Mouse (Mus musculus) stomach, embryonic 14.5 days (tissue): ENCODE measurements around the gene Agbl3. TPM values are rescaled to one million over a fixed set of nuclear protein-coding genes. Genes with fewer than 3 reads are reported as not detected.

ENCODE experiments used
- ATAC-seq: fragments of 200-750 bp; cut with Nextera tagmentation; 2 replicates; pipeline ENCODE4 v1.8.0; 2017; ENCODE audit warnings: low read depth, moderate TSS enrichment; ENCODE audit not compliant: insufficient number of reproducible peaks, insufficient read depth, low FRiP score
- H3K27ac ChIP-seq: fragments of 300-500 bp; sonication (generic); 2 replicates; pipeline ENCODE4 v1.5.1; 2014; ENCODE audit warnings: mild to moderate bottlenecking, low read length, moderate library complexity, mixed read lengths
- H3K27me3 ChIP-seq: fragments of 300-500 bp; sonication (generic); 2 replicates; pipeline ENCODE4 v1.6.1; 2014; ENCODE audit warnings: low read length, control low read depth, mixed read lengths; ENCODE audit not compliant: control insufficient read depth, insufficient read depth
- H3K36me3 ChIP-seq: fragments of 300-500 bp; sonication (generic); 2 replicates; pipeline ENCODE4 v1.6.1; 2014; ENCODE audit warnings: mild to moderate bottlenecking, control low read depth, low read length, moderate library complexity, mixed read lengths; ENCODE audit not compliant: control insufficient read depth, insufficient read depth
- H3K4me1 ChIP-seq: fragments of 300-500 bp; sonication (generic); 2 replicates; pipeline ENCODE4 v1.6.1; 2014; ENCODE audit warnings: low read length, control low read depth, mixed read lengths; ENCODE audit not compliant: control insufficient read depth, insufficient read depth
- H3K4me2 ChIP-seq: fragments of 300-500 bp; sonication (generic); replicated peaks from 2 replicates; pipeline ENCODE4 v1.6.1; 2014; ENCODE audit warnings: low read depth, low read length, control low read depth
- H3K4me3 ChIP-seq: fragments of 300-500 bp; sonication (generic); 2 replicates; pipeline ENCODE4 v1.5.1; 2014; ENCODE audit warnings: low read depth, low read length, control low read depth
- H3K9ac ChIP-seq: fragments of 300-500 bp; sonication (generic); replicated peaks from 2 replicates; pipeline ENCODE4 v1.6.1; 2014; ENCODE audit warnings: low read depth, mild to moderate bottlenecking, control low read depth, low read length, moderate library complexity, mixed read lengths
- H3K9me3 ChIP-seq: fragments of 300-500 bp; sonication (generic); 2 replicates; pipeline ENCODE4 v1.6.1; 2016; ENCODE audit warnings: low read depth, low read length, control low read depth; ENCODE audit not compliant: control insufficient read depth
- WGBS: fragments of 180-500 bp; shearing (Covaris S2); extraction: QIAGEN DNeasy Blood & Tissue Kit; methylation state at CpG from one replicate; pipeline ENCODE4 v1.1.7; 2014; 5-methylcytosine and 5-hydroxymethylcytosine counted together
- polyA plus RNA-seq: library from polyadenylated mRNA; unstranded; fragments of >200 nt; fragmentation: Nextera tagmentation; extraction: Ambion mirVana; gene quantifications from 2 replicates; pipeline ENCODE4 v1.2.1, GENCODE M21; 2014

The Agbl3 gene
- polyA plus RNA-seq, 1 experiment from 2014 or later: 8.5 TPM

DNA sequence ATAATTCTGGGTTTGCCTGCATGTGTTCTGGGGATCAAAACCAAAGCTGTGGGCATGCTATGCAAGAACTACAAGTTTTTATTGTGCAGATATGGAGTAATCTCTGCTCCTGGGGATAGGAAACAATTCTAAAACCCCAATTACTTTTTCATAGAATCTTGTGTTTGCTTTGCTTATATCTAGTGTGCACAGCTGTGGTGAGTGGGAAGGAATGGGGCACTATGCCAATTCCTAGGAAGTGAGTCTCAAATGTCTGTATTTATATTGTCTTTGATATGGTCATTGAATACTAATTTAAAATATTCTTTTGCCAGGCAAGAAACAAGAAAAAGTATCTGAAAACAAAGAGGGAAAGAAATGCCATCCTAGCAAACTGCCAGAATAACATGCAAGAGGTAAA lies 44.2 kb downstream of the Agbl3 start:
- H3K9me3 ChIP-seq: no peaks in the 10 kb centered on the region
- H3K36me3 ChIP-seq: no peaks in the 10 kb centered on the region
- no peak for ATAC-seq
- no peak overlapping the region for H3K4me3 ChIP-seq
- H3K27me3 ChIP-seq: no peaks in the 10 kb centered on the region
- H3K4me1 ChIP-seq: no peaks in the 10 kb centered on the region
- no peak overlapping the region for H3K4me2 ChIP-seq
- no peak overlapping the region for H3K27ac ChIP-seq
- no peak overlapping the region for H3K9ac ChIP-seq

GRCm38 (mm10) chr6:34832352-34832751 lies 52.1 kb downstream of the Agbl3 start:
- Histone ChIP-seq H3K4me2 (no peak overlapping the region), H3K9ac (no peak overlapping the region), H3K9me3 (no peaks in the 10 kb centered on the region), H3K27ac (no peak overlapping the region), H3K36me3 (no peaks in the 10 kb centered on the region), H3K4me1 (0 out of 2 replicates have a peak, but pooled peaks cover 3% of the 10 kb centered on the region), H3K27me3 (no peaks in the 10 kb centered on the region), H3K4me3 (no peak overlapping the region)
- WGBS: 92% methylated on average over 5 of the region's 5 CpGs
- ATAC-seq: no peak

DNA sequence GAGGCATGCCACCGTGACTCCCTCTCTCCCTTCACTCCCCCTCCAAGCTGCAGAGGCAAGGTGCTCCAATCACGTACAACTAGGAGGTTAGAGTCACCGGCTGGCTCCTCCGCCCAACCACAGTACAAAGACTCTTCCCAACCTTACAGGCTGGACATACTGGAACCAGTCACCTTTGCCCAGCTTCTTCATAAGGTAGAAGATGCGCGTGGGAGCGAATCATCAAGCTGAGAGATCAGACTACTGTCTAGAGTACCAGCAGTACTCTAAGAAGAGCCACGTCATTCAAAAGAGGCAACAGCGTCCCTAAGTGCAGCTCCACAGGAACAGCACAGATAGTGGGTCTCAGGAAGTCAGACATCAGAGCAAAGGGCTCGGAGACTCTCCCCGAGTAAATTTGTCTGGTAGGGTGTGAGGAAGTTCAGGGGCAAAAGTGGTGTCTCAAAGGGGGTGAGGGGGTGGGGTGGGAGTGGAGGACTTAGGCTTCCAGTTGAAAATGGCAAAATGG lies 81.4 kb downstream of the Agbl3 start:
- Histone ChIP-seq H3K9me3 (no peaks in the 10 kb centered on the region), H3K27me3 (no peaks in the 10 kb centered on the region), H3K9ac (no peak overlapping the region), H3K4me2 (no peak overlapping the region), H3K36me3 (no peaks in the 10 kb centered on the region), H3K4me1 (peaks cover 16% of the 10 kb centered on the region; the same call in 1 of the 2 replicates), H3K4me3 (no peak overlapping the region), H3K27ac (no peak overlapping the region)
- no peak for ATAC-seq
- 89% methylated on average over 11 of the region's 11 CpGs for WGBS

- H3K9me3 ChIP-seq: no peaks in the 10 kb centered on the region
- H3K27me3 ChIP-seq: no peaks in the 10 kb centered on the region
- H3K9ac ChIP-seq: no peak overlapping the region
- no peak overlapping the region for H3K27ac ChIP-seq
- no peaks in the 10 kb centered on the region for H3K36me3 ChIP-seq
- ATAC-seq: no peak
- peak overlapping the region; percentile 33 for H3K4me2 ChIP-seq
- H3K4me3 ChIP-seq: no peak overlapping the region
- 93% methylated on average over 6 of the region's 6 CpGs for WGBS
- H3K4me1 ChIP-seq: peaks cover 16% of the 10 kb centered on the region; the same call in 1 of the 2 replicates
Observed at GRCm38 (mm10) chr6:34862381-34862780, 82.1 kb downstream of the Agbl3 start.

GRCm38 (mm10) chr6:34862791-34863403 lies 82.7 kb downstream of the Agbl3 start, which contains the start of gene Tmem140:
Gene Tmem140, plus strand, starts transcription at chr6:34863146.
- no peaks in the 10 kb centered on the region for H3K9me3 ChIP-seq
- H3K27ac ChIP-seq: 0 out of 2 replicates have a peak within 1 kb of the TSS, but pooled peaks have one; percentile 12
- no peaks in the 10 kb centered on the region for H3K36me3 ChIP-seq
- H3K4me2 ChIP-seq: peak within 1 kb of the TSS; percentile 33
- WGBS: 27% methylated on average over 11 of the region's 11 CpGs
- H3K4me3 ChIP-seq: peak within 1 kb of the TSS; percentile 5; the same call in 1 of the 2 replicates
- peaks cover 16% of the 10 kb centered on the region; the same call in 1 of the 2 replicates for H3K4me1 ChIP-seq
- no peak for ATAC-seq
- H3K27me3 ChIP-seq: no peaks in the 10 kb centered on the region
- H3K9ac ChIP-seq: no peak within 1 kb of the TSS

GRCm38 (mm10) chr6:34863786-34864514 lies 83.7 kb downstream of the Agbl3 start:
- peaks cover 16% of the 10 kb centered on the region; the same call in 1 of the 2 replicates for H3K4me1 ChIP-seq
- no peak overlapping the region for H3K4me2 ChIP-seq
- H3K9ac ChIP-seq: no peak overlapping the region
- no peaks in the 10 kb centered on the region for H3K36me3 ChIP-seq
- H3K4me3 ChIP-seq: no peak overlapping the region
- H3K27me3 ChIP-seq: no peaks in the 10 kb centered on the region
- H3K9me3 ChIP-seq: no peaks in the 10 kb centered on the region
- H3K27ac ChIP-seq: no peak overlapping the region
- ATAC-seq: no peak
- 55% methylated on average over 9 of the region's 9 CpGs for WGBS

DNA sequence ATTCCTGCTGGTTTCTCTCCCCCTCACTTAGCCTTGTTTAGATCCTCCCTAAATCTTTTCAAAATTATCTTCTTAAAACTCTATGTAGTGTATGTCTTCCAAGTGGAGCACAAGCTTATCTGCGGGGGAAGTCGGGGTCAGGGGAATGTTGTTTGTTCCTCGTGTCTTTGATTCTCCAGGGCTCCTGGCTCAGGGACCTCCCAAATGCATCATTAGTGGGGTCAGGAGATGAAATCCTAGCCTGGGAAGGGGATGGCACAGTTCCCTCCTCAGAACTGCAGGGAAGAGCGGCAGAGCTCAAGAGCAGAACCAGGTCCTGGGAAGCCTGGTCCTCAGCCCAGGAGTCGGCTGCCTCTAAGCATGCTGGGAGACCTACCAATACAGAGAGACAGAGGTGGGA lies 85.0 kb downstream of the Agbl3 start:
- Histone ChIP-seq H3K4me2 (no peak overlapping the region), H3K27me3 (no peaks in the 10 kb centered on the region), H3K36me3 (no peaks in the 10 kb centered on the region), H3K4me3 (no peak overlapping the region), H3K9me3 (no peaks in the 10 kb centered on the region), H3K27ac (no peak overlapping the region; the same call in 1 of the 2 replicates), H3K4me1 (peaks cover 16% of the 10 kb centered on the region; the same call in 1 of the 2 replicates), H3K9ac (no peak overlapping the region)
- no peak for ATAC-seq
- 36% methylated on average over 5 of the region's 5 CpGs for WGBS

DNA sequence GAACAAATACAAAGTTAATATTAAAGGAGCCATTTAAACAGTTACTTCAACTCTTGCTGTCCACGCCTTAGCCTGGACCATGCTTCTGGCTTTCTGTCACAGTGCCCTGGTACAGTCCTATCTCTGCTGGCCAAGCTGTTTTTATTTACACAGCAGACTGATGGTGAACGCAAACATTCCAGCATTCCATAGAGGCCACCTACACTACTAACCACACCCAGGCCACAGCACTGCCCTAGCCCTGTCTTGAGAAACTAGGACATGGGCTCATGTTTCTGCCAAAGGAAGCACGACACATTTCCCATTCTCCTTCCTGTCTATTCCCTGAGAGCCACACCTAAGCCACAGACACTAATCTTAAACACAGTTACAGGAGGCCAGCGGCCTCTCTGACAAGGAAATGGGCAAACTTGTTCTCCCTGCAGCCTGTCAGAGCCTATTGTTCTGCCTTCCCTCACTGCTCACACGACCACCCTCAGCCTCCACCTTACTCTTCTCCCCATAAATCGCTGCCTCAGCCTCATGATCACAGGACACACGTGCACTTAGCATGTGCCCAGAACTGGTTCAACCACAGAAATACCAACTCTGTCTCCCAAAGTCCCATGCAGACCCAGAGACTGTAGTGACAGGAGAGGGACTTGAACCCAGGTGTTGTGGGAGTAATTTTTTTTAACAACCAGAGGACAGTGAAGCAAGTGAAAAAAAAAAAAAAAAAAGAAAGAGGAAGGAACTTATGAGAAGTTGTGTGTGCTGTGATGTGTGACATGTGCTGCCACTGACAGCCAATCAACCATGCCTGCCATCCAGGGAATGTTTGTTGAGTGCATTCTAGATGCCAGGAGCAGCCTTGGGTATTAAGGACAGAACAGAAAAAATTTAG lies 85.7 kb downstream of the Agbl3 start:
- H3K9me3 ChIP-seq: no peaks in the 10 kb centered on the region
- peak; percentile 82 for ATAC-seq
- H3K4me2 ChIP-seq: no peak overlapping the region
- 40% methylated on average over 7 of the region's 7 CpGs for WGBS
- H3K9ac ChIP-seq: no peak overlapping the region
- H3K4me1 ChIP-seq: peaks cover 16% of the 10 kb centered on the region; the same call in 1 of the 2 replicates
- H3K27me3 ChIP-seq: no peaks in the 10 kb centered on the region
- no peak overlapping the region for H3K4me3 ChIP-seq
- H3K36me3 ChIP-seq: no peaks in the 10 kb centered on the region
- H3K27ac ChIP-seq: peak overlapping the region; percentile 61; the same call in 1 of the 2 replicates
